Mouse (Mus musculus) testis, adult 10 weeks (tissue): ENCODE measurements around the gene Gm21852. TPM values are rescaled to one million over a fixed set of nuclear protein-coding genes. Genes with fewer than 3 reads are reported as not detected.

Experiments
- polyA plus RNA-seq: library from polyadenylated mRNA; stranded (reverse); fragments of 350-450 nt; fragmentation: Illumina TruSeq; extraction: RNeasy Lipid Tissue Mini Kit (QIAGEN cat#74804); gene quantifications from one replicate; pipeline ENCODE4 v1.2.3, GENCODE M21; 2014; ENCODE audit warnings: low read depth, low replicate concordance

The Gm21852 gene
- not detected for polyA plus RNA-seq

GRCm38 (mm10) chrY:40651896-40652295, at the start of gene Gm21852:
Gene Gm21852 (minus strand): TSS chrY:40651996.

Other genes starting within 250 kb of the Gm21852 start
- not detected for gene Gm21797, start 123.8 kb upstream of the Gm21852 start, polyA plus RNA-seq
- 16.6 TPM for gene Gm20795, start 152.9 kb upstream of the Gm21852 start, polyA plus RNA-seq